Mouse (Mus musculus) small intestine, adult 2 months (tissue): ENCODE results near the gene Flrt1. TPM values are rescaled to one million over a fixed set of nuclear protein-coding genes. Genes with fewer than 3 reads are reported as not detected.

Experiments
- H3K27ac ChIP-seq: fragments of 200-500 bp; 2 replicates; pipeline ENCODE4 v1.5.1; 2012; ENCODE audit warnings: low read depth, low read length, control low read depth, inconsistent platforms; ENCODE audit not compliant: insufficient read depth
- H3K27me3 ChIP-seq: fragments of 200-500 bp; 2 replicates; pipeline ENCODE4 v1.6.1; 2012; ENCODE audit warnings: mild to moderate bottlenecking, moderate library complexity, low read length, inconsistent platforms; ENCODE audit not compliant: control insufficient read depth, insufficient read depth
- H3K36me3 ChIP-seq: fragments of 200-500 bp; 2 replicates; pipeline ENCODE4 v1.6.1; 2012; ENCODE audit warnings: mild to moderate bottlenecking, low read length, control low read depth, inconsistent platforms; ENCODE audit not compliant: control insufficient read depth, insufficient read depth
- H3K4me1 ChIP-seq: fragments of 200-500 bp; 2 replicates; pipeline ENCODE4 v1.6.1; 2012; ENCODE audit warnings: low read length, inconsistent platforms, mixed read lengths; ENCODE audit not compliant: control insufficient read depth, insufficient read depth, insufficient read length
- H3K4me3 ChIP-seq: fragments of 200-500 bp; 2 replicates; pipeline ENCODE4 v1.5.1; 2012; ENCODE audit warnings: low read depth, mild to moderate bottlenecking, control low read depth, inconsistent platforms, low read length, moderate library complexity
- CTCF ChIP-seq: fragments of 200-500 bp; IDR thresholded peaks from 2 replicates; pipeline ENCODE4 v1.5.1; 2012; ENCODE audit warnings: low read depth, mild to moderate bottlenecking, control low read depth, inconsistent platforms, low read length, moderate library complexity, mixed read lengths; ENCODE audit not compliant: insufficient replicate concordance, insufficient read length; ENCODE audit errors: extremely low read depth
- POLR2A ChIP-seq: fragments of 200-500 bp; IDR thresholded peaks from 2 replicates; pipeline ENCODE4 v1.6.1; 2012; ENCODE audit warnings: low read depth, mild to moderate bottlenecking, control low read depth, inconsistent platforms, low read length, moderate library complexity
- WGBS: fragments of 180-500 bp; shearing (Covaris S2); methylation state at CpG from one replicate; pipeline ENCODE4 v1.1.7; 2018; 5-methylcytosine and 5-hydroxymethylcytosine counted together
- polyA plus RNA-seq: library from polyadenylated mRNA; depleted of rRNA; stranded (reverse); fragments of >200 nt; gene quantifications from 2 replicates; pipeline ENCODE4 v1.2.3, GENCODE M21; 2012; rRNA removed

Flrt1 gene
- polyA plus RNA-seq = 0.06 and 0.22 TPM in 2 replicates

DNA sequence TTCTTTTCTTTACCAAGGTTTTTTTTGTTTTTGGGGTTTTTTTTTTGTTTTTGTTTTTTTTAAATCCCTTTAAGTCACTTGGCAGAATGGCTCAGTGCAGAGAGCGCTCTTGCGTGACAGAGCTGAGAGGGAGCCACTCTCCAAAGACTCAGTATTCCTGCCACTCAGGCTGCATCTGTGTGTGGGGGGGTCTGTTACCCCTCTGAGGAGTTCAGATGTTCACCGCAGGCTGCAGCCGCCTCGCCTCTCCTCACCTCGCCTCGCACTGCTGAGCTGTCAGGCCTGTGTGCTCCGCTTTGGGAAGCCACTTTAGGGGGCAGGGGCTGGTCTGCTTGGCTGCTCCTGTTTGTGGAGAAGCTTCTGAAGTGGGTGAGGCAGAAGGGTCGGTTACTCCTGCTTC, at the start of gene Flrt1:
Gene Flrt1 (minus strand): TSS at position 186 of the 400 bp plus-strand sequence.
- no peaks in the 10 kb centered on the region for H3K27me3 ChIP-seq
- TF ChIP-seq CTCF = no peak
- TF ChIP-seq POLR2A = no peak
- 92% methylated on average over 9 of the region's 9 CpGs for WGBS
- H3K27ac ChIP-seq = no peak within 1 kb of the TSS
- H3K4me3 ChIP-seq = no peak within 1 kb of the TSS
- H3K36me3 ChIP-seq = no peaks in the 10 kb centered on the region
- H3K4me1 ChIP-seq = peaks cover 7% of the 10 kb centered on the region

DNA sequence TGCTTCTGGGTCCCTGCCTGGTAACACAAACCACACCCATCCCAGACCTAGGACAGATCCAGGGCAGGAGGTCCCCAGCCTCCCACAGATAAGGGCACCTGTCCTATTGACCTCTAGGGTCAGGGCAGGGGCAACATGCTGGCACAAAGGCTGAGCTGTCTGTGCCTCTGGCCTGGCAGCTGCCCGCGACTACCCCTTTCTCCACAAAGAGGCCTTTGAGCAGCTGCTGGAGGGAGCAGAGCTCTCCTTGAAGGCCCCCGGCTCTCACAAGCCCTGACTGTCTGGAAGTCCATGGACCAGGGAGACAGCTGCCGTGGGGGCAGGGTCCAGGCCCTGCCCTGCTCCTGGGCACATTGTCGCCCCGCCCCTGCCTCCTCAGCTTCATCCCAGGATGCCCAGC, 49.7 kb upstream of the Flrt1 start:
- Histone ChIP-seq H3K36me3 (no peaks in the 10 kb centered on the region), H3K27ac (no peak overlapping the region), H3K27me3 (no peaks in the 10 kb centered on the region), H3K4me3 (no peak overlapping the region), H3K4me1 (peaks cover 11% of the 10 kb centered on the region)
- TF ChIP-seq POLR2A = no peak
- TF ChIP-seq CTCF = no peak
- WGBS = 45% methylated on average over 6 of the region's 6 CpGs

DNA sequence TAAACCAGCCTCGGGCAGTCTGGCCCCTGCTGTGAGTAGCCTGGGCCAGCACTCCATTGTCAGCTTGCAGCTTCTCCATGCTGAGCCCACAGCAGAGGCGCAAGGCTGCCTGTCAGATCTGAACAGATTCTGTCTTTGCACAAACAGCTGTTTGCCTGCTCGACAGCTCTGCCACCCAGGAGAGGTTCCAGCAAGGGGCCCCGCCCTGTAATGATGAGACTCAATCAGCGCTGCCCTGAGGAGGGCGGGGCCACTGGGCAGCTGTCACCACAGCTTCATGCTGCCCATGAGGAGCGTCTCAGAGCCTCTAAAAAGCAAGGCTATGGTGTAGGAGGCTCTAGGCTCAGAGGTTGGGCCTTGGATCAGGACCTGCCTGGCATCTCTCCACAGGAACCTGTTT, 47.7 kb upstream of the Flrt1 start:
- no peak overlapping the region for H3K4me3 ChIP-seq
- H3K27ac ChIP-seq = no peak overlapping the region
- 23% methylated on average over 7 of the region's 7 CpGs for WGBS
- H3K4me1 ChIP-seq = peaks cover 11% of the 10 kb centered on the region
- TF ChIP-seq POLR2A (no peak), CTCF (no peak)
- H3K27me3 ChIP-seq = no peaks in the 10 kb centered on the region
- H3K36me3 ChIP-seq = no peaks in the 10 kb centered on the region

DNA sequence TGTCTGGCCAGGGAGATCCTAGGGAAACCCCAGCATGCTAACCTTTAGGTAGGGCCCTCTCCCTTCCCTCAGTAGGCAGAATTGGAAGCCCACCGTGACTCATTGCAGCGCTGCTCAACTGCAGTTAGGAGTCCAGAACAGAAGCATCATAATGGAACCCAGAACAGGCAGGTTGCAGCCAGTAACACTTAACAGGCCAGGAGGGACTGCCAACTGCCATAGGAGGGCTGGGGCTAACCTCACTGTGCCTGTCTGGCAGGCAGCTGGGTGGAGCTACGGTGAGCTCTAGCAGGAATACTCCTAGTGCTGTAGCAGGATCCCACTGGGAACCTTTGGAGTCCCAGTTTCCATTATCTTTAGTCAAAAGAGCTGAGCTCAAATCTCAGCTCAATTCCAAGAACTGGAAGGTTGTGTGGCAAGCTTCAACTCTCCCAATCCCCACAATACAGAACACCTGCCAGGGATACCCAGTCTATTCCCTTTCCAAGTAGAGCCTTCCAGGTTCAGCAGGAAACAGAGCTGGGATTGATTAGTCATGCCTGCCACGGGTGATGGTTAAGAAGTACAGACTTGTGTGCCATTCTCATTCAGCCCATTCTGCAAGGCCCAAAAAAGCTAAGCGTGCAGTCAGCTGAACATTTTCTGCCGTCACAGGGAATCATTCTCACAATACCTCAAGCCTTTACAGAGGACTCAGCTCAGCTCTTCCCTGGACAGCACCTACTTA, 46.6 kb upstream of the Flrt1 start:
- WGBS = 93% methylated on average over 6 of the region's 6 CpGs
- Histone ChIP-seq H3K27me3 (no peaks in the 10 kb centered on the region), H3K27ac (no peak overlapping the region), H3K4me1 (peaks cover 11% of the 10 kb centered on the region), H3K36me3 (no peaks in the 10 kb centered on the region), H3K4me3 (no peak overlapping the region)
- no peak for TF ChIP-seq POLR2A
- TF ChIP-seq CTCF = no peak

DNA sequence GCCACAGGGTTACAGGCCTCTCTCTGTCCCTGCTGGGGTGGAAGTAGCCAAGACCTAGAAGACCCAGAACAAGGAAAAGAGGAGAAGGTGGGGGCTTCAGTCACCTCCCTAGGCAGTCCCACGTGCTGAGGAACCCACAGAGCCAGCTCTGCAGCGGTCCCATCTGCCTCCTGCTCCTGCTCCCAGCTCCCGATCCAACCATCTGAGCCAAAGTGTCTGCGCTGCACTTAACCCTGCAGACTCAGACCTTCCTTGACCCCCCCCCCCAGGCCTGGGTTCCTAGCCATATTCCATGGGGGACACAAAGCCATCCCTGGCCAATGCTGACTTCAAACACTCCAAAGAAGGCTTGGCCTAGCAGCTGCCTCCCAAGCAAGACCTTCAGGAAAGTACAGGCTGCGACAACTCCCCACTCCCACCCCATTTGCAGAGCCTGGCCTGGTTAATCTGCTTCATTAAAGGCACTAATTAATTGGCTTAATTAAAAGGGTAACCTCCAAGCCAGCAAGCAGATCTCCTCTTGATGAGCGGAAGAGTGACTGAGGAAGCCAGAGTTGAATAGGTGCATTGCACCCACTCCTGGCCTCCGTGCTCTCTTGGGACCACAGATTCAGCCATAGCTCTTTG, 45.9 kb upstream of the Flrt1 start:
- no peak overlapping the region for H3K4me3 ChIP-seq
- no peak for TF ChIP-seq POLR2A
- 91% methylated on average over 7 of the region's 7 CpGs for WGBS
- H3K4me1 ChIP-seq = peaks cover 11% of the 10 kb centered on the region
- H3K27ac ChIP-seq = no peak overlapping the region
- no peaks in the 10 kb centered on the region for H3K36me3 ChIP-seq
- H3K27me3 ChIP-seq = no peaks in the 10 kb centered on the region

DNA sequence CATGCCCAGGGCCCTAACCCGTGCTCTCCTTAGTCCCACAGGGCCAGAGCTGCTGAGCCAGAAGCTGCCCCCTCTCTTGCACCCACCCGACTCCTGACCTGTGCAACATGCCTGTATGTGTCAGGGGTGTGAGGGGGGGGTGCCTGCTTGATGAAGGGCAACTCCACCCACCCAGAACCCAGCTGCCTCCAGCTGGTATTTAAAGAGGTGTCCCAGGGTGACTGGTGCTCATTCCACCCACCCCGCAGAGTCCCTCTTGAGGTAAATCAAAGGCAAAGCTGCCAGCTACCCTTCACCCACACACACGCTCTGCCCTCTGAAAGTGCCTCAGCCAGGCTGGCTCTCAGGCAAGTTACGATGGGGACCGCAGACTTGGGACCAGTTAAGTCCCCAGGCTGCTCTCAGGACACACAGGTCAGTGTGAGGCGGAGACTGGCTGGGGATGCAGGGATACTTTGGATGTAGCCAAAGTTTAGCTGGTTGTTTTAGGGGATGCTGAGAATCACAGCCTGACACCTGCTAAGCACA, 43.7 kb upstream of the Flrt1 start:
- no peak overlapping the region for H3K27ac ChIP-seq
- H3K27me3 ChIP-seq = no peaks in the 10 kb centered on the region
- no peaks in the 10 kb centered on the region for H3K36me3 ChIP-seq
- no peak overlapping the region for H3K4me3 ChIP-seq
- 87% methylated on average over 7 of the region's 7 CpGs for WGBS
- TF ChIP-seq POLR2A (no peak), CTCF (no peak)
- peaks cover 12% of the 10 kb centered on the region for H3K4me1 ChIP-seq

DNA sequence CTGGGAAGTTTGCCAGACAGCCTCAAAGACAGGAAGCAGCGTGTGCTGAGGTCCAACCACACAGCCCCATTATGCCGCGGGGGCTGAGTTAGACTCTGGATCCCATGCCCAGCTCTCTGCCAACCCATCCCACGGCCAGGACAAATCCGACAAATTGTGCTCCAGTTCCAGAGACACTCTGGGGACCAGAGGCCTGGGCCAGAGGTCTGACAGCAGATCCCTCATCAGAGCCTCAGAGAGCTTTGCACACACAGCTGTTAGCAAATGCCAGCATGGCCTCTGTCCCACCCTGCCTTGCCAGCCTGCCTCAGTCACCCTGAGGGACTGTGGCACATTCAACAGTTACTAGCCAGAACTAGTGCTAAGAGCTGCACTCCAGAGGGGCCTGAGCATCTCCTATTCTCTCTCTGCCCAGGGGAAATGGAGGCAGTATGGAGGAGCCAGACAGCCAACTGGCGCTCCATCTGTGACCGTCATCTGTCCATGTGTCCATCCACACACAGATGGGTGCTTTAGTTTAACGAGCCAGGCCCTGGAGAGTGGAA, 43.1 kb upstream of the Flrt1 start:
- TF ChIP-seq CTCF (no peak), POLR2A (no peak)
- Histone ChIP-seq H3K4me3 (no peak overlapping the region), H3K27me3 (no peaks in the 10 kb centered on the region), H3K27ac (no peak overlapping the region), H3K4me1 (peaks cover 16% of the 10 kb centered on the region), H3K36me3 (no peaks in the 10 kb centered on the region)
- WGBS = 75% methylated on average over 8 of the region's 8 CpGs
